Mouse (Mus musculus) ES-Bruce4 (cell line): ENCODE data around the gene Gm15056.

Experiments
- CTCF ChIP-seq: IDR thresholded peaks from one replicate; pipeline ENCODE4 v1.8.1; 2011; ENCODE audit warnings: low read depth, low read length
- POLR2A ChIP-seq: IDR thresholded peaks from one replicate; pipeline ENCODE4 v1.8.1; 2011; ENCODE audit warnings: low read length; ENCODE audit not compliant: insufficient read depth

DNA sequence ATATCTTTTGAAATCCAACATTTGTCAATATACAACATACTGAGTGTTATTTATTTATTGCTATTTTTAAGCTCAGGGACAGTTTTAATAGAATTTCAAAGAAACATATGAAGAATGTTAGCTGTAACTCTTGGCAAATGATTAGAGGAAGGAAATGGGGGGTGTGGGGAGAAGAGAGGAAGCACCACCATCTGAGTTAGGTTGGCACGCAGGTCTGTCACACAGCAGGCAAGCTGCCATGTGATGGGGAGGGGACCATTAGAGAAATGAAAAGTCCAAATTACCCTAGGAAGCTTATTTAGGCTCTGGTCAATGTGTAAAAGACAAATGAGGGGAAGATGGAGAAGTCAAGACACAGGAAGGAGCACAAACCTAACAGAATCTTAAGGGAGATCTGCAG lies 9.9 kb upstream of the Gm15056 start:
- no peak for TF ChIP-seq CTCF
- TF ChIP-seq POLR2A = no peak
